Mouse (Mus musculus): Measurements from ENCODE around the gene Gm44502. TPM values are rescaled to one million over a fixed set of nuclear protein-coding genes. Genes with fewer than 3 reads are reported as not detected.
A peak's percentile ranks its signal among the peaks of the same experiment; 100 is the strongest.

Gene Gm44502
- total and polyA plus RNA-seq, 3 experiments, result not detected

DNA sequence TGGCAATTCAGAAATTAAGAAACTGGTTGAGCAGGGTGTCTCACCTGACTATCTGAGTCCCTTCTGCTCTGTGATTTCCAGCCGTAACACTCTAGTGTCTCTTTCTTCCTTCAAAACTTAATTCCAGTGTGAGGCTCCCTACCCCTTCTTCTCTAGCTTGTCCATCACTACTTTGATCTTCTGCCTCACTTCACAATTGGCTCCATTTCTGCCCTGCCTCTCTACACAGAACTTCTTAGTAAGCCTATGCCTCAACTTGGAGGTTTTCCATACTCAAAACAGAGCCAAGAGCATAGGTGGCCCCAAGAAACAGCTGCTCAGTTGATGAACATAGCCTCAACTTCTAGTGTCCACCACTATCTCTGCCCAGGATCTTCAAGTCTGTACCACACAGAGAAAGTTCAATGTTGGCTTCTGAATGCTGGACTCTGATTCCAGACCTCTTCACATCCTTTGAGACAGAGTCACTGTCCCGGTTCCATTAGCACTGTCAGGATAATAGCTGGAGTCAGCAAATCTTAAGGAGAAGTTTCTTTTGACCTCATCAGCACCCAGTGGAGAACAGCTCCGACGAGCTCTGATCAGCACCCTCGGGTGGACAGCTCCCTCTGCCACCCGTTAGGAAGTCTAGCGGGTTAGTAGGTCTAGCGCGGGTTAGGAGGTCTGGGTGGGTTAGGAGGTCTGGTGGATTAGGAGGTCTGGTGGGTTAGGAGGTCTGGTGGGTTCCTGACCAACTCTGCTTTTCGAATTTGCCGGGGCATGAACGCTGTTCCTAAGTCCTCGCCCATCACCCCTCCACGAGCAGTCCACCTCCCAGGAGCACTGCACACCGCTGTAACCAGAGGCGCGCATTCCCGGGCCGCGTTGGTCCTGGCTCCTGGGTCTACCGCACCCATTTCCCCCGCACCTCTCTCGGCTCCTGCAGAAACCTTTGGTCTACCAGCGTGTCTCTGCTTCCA, 23.7 kb upstream of the Gm44502 start:
- peaks cover 2 to 6% of the 10 kb centered on the region in 2 experiments; a peak in 3 of 4 replicates for H3K27me3 ChIP-seq (ENCODE audit: control insufficient read depth in 1 of 2, insufficient read depth in 2 of 2, low read length in 2 of 2)
- H3K4me3 ChIP-seq (ENCODE audit: control insufficient read depth in 1 of 2, insufficient read depth in 1 of 2, low read depth in 2 of 2, low read length in 2 of 2), result no peak overlapping the region
- H3K9ac ChIP-seq (ENCODE audit: control insufficient read depth, low read depth, low read length, poor library complexity, severe bottlenecking), result no peak overlapping the region
- no peak for TF ChIP-seq NRF1 (IDR thresholded peaks at IDR 0.05; ENCODE audit: insufficient read depth, low read depth, low read length, poor library complexity, severe bottlenecking)
- TF ChIP-seq MXI1 (IDR thresholded peaks at IDR 0.05; ENCODE audit: low read depth, low read length), result peak; percentile 84
- peak; percentile 98 for TF ChIP-seq SIN3A (IDR thresholded peaks at IDR 0.05; ENCODE audit: low read length)
- TF ChIP-seq MAX (IDR thresholded peaks at IDR 0.05; ENCODE audit: low read length), result no peak
- TF ChIP-seq ZC3H11A (IDR thresholded peaks at IDR 0.05; ENCODE audit: low read depth, low read length), result no peak
- no peak for TF ChIP-seq EP300 (IDR thresholded peaks at IDR 0.05; ENCODE audit: low read depth in 1 of 2, low read length in 2 of 2)
- no peak for TF ChIP-seq ZMIZ1 (IDR thresholded peaks at IDR 0.05; ENCODE audit: low read depth, low read length)
- no peak for TF ChIP-seq CHD1 (IDR thresholded peaks at IDR 0.05; ENCODE audit: low read depth, low read length)
- TF ChIP-seq MAFK (IDR thresholded peaks at IDR 0.05; ENCODE audit: borderline replicate concordance, low read depth, low read length), result no peak
- TF ChIP-seq USF1 (IDR thresholded peaks at IDR 0.05; ENCODE audit: low read depth, low read length), result no peak
- TF ChIP-seq POLR2AphosphoS5 (IDR thresholded peaks at IDR 0.05; ENCODE audit: borderline replicate concordance, low read depth, low read length), result no peak
- TF ChIP-seq RAD21 (IDR thresholded peaks at IDR 0.05; ENCODE audit: low read depth, low read length), result no peak
- no peak for TF ChIP-seq POLR2A (IDR thresholded peaks at IDR 0.05; ENCODE audit: control insufficient read depth in 1 of 2, insufficient read depth in 1 of 2, low read depth in 1 of 2, low read length in 2 of 2, poor library complexity in 1 of 2)
- no peak for TF ChIP-seq TCF12 (IDR thresholded peaks at IDR 0.05; ENCODE audit: low read depth, low read length)
- no peak for TF ChIP-seq RCOR1 (IDR thresholded peaks at IDR 0.05; ENCODE audit: low read depth, low read length)
- TF ChIP-seq ETS1 (IDR thresholded peaks at IDR 0.05; ENCODE audit: low read depth, low read length), result no peak
- TF ChIP-seq GATA1 (IDR thresholded peaks at IDR 0.05; ENCODE audit: low read depth, low read length), result 0 out of 2 replicates have a peak, but pooled peaks have one; percentile 25
- no peak for TF ChIP-seq USF2 (IDR thresholded peaks at IDR 0.05; ENCODE audit: borderline replicate concordance in 1 of 2, insufficient read depth in 1 of 2, low read depth in 1 of 2, low read length in 2 of 2)
- TF ChIP-seq MYC (IDR thresholded peaks at IDR 0.05; ENCODE audit: low read depth, low read length), result no peak
- no peak for TF ChIP-seq SMC3 (IDR thresholded peaks at IDR 0.05; ENCODE audit: low read depth, low read length)
- TF ChIP-seq CTCF (IDR thresholded peaks at IDR 0.05 in 2 of 3, conservative IDR thresholded peaks at IDR 0.05 in 1 of 3; ENCODE audit: control insufficient read depth in 1 of 3, insufficient read depth in 1 of 3, low read depth in 2 of 3, low read length in 3 of 3, poor library complexity in 1 of 3, severe bottlenecking in 1 of 3), result no peak
- TF ChIP-seq MYB (IDR thresholded peaks at IDR 0.05; ENCODE audit: low read depth, low read length), result no peak
- TF ChIP-seq ZKSCAN1 (IDR thresholded peaks at IDR 0.05; ENCODE audit: low read depth, low read length), result no peak
- TF ChIP-seq ZNF384 (IDR thresholded peaks at IDR 0.05; ENCODE audit: low read depth, low read length), result no peak
- no peak for TF ChIP-seq TAL1 (IDR thresholded peaks at IDR 0.05; ENCODE audit: low read length)
- TF ChIP-seq TBP (IDR thresholded peaks at IDR 0.05; ENCODE audit: low read depth, low read length), result no peak
- peak; percentile 76 for DNase-seq (ENCODE audit: low read depth, low spot score)
- H3K4me1 ChIP-seq (ENCODE audit: control insufficient read depth in 1 of 2, insufficient read depth in 2 of 2, low read length in 2 of 2), result no peaks in the 10 kb centered on the region
- no peaks in the 10 kb centered on the region for H3K79me2 ChIP-seq (ENCODE audit: control insufficient read depth, insufficient read depth, low read length, poor library complexity)
- no peak overlapping the region for H3K27ac ChIP-seq (ENCODE audit: control insufficient read depth, low read depth, low read length)
- no peaks in the 10 kb centered on the region for H3K36me3 ChIP-seq (ENCODE audit: control insufficient read depth in 1 of 2, insufficient read depth in 2 of 2, low read length in 2 of 2)
- no peaks in the 10 kb centered on the region for H3K9me3 ChIP-seq (replicated peaks; ENCODE audit: insufficient read depth, low read length)
